Mouse (Mus musculus): ENCODE measurements around the gene Ralgps2.

The Ralgps2 gene

DNA sequence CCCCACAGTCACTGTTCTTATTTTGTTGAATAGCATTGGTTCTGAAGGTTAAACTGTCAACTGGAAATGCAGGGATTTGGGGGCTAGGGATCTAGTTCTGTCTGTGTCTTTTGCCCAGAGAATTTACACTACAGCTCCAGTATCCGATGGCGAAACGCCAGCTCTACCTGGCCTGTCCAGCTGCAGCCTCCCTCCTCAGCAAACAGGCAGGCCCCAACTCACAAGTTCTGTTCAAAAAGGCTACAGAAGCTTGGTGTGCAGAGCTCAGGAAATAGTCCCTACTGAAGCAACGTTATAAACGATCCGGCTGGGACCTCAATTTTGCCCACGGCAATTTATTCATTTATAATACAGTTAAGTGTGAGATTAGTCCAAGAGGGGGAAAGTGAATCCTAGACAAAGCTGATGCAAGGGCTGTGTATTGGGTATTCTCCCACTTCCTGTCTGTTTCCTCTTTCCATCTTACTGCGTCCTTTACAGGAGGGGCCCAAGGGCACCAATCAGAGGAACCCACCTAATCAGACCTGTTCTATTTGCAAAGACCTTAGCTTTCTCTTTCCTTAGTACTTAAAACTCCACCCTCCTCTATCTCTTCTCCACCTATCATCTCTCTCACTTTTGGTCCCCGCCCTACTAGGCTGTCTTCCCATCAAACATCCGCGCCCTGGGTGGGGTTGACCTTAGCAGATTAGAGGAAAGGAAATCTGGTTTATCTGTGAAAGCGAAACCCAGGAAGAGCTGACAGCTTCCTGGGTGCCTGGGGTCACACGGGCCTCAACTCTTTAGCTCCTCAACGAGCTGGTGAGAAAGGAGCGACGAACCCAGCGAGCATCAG is 16.7 kb upstream of the Ralgps2 start:
- DNase-seq (ENCODE audit: low spot score in 2 of 2) = no peak

- no peak for DNase-seq (ENCODE audit: low spot score in 2 of 2)
Measured at GRCm38 (mm10) chr1:156954216-156954615, 14.8 kb upstream of the Ralgps2 start.

DNA sequence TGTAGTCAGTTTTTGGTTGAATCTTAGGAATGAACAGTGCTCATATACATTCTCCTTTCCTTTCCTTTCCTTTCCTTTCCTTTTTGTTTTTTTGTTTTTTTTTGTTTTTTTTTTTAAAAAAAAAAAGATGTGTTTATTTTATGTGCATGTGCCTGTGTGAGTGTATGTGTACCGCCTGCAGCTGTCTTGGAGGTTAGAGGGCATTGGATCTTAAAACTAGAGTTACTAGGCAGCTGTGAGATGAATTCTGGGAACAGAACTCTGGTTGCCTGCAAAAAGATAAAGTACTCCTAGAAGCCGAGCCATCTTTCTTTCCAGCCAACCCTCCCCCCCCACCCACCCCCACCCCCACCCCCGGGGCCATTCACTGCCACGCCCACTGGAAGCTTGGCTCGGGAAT is 10.9 kb upstream of the Ralgps2 start:
- DNase-seq (ENCODE audit: low spot score in 2 of 2) = no peak

DNA sequence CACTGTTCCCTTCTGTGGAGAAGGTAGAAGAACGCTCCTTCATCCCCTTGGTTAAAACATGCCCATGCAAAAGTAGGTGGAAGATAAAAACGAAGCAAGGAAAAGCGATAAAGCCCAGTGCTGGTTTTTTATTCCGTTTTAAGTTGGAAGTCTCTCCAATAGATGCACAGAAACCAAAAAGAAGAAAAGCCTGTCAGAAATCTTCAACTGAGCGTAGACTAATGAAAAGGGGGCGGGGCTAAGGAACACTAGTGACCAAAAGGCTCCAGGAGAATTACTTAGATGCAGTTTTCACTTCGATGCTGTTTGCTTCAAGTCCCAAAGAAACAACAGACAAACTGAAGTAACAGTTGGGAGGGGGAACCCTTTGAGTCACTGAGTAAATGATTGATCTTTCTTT is 1.2 kb upstream of the Ralgps2 start:
- no peak for DNase-seq (ENCODE audit: low spot score in 2 of 2)

DNA sequence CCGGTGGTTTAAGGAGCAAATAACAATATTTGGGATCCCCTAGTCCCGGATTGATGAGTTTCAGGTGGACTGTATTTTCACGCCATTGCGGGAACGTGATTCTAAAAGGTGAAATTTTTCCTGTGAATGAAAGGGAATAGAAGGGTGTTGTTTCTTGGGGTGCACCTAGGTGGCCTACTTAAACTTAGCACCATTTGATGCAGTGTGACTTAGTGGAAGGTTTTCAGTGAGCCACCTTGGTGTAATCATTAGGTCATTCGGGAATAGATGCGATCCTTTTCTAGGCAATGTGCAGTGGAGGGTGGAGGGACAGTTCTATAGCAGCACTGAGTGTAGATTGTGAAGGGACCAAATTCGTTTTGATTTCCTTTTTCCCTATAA is 706 bp upstream of the Ralgps2 start:
- DNase-seq (ENCODE audit: low spot score in 2 of 2) = no peak

DNA sequence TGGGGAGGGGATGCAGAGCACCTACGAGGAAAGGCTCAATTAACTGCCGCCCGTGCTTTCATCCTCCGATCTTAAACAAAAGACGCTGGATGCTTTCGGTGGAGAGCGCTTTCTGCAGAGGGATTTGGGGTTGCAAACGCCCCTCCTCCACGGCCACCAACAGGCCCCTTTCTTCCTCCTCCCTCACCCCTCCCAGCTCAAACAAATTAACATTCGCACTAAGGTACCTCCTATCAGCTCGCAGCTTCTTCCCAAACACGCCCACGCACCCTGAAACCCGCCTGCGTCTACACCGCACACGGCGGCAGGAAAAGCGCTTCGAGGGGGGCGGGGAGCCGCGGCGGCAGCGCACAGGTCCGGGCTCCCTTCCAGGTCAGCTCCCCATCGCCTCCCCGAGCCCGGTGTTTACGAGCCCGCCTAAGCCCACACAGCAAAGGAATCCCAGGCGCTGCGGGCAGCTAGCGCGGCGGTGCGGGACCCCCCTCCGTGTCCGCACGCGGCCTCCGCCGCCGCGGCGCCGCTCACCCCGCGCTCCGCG is 652 bp downstream of the Ralgps2 start:
- peak; percentile 78 to 82 for DNase-seq (ENCODE audit: low spot score in 2 of 2)

DNA sequence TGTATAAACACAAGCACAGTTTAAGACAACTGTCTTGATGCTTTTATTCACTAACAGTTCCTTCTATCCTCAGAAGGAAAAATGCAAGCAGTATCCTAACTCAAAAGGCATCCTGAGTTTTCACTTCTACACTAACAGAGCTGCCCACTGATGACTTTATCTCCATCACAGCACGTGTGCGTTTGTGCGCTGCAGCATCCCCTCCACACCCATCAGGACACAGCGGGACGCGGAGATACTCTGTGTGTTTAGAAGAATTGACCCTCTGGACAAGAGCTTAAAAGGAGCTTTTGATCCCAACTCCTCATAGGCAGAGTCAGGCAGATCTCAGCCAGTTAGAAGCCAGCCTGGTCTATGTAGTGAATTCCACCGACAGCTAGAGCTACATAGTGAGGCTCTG is 2.0 kb downstream of the Ralgps2 start:
- no peak for DNase-seq (ENCODE audit: low spot score in 2 of 2)

DNA sequence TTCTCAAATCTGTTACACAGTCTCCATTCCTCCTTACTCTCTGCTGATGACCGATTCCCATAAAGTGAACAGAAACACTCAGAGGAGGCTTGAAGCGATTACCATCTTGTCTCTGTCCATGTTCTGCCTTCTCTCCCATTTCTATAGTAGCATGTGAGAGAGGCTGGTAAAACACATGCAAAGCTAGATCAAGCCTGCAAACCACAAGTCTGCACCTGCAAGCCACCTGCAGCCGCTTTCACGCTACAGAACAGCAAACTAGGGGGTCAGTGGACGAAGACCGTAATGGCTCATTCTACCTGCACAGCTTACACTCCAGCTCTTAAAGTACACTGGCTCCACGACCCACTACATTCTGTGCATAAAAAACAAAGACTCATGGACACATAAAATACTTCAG is 5.7 kb downstream of the Ralgps2 start:
- DNase-seq (ENCODE audit: low spot score in 2 of 2) = no peak

DNA sequence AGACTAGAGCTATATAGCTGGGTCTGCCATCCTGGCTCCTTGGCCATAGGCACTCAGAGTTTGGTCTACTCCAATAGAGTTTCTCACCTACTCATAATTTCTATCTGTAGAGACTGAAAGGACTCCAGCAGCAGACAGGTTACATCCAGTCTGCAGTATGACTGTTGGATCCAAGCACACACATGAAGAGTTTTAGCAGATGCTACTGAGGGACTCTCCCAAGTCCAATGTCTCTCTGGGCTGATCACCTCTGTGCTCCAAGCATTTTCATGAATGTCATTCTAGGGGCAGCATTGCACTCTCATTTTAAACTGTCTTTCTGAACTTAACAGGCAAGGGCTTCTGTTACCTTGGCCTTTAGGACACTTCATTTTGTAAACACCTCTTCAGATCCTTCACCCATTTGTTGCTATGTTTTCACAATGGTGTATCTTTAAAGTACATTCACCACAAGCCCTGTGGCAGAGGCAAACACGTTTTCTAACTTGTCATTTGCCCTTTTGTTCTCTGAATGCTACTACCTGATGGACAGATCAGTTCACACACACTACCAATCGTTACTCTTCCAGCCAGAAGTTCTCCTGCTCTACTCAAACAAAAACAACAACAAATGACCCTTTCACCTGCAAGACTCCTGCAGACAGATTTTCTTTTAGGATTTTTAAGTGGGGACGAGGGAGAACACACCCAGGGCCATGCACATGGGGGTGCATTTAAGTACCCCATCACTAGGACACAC is 7.2 kb downstream of the Ralgps2 start:
- no peak for DNase-seq (ENCODE audit: low spot score in 2 of 2)

DNA sequence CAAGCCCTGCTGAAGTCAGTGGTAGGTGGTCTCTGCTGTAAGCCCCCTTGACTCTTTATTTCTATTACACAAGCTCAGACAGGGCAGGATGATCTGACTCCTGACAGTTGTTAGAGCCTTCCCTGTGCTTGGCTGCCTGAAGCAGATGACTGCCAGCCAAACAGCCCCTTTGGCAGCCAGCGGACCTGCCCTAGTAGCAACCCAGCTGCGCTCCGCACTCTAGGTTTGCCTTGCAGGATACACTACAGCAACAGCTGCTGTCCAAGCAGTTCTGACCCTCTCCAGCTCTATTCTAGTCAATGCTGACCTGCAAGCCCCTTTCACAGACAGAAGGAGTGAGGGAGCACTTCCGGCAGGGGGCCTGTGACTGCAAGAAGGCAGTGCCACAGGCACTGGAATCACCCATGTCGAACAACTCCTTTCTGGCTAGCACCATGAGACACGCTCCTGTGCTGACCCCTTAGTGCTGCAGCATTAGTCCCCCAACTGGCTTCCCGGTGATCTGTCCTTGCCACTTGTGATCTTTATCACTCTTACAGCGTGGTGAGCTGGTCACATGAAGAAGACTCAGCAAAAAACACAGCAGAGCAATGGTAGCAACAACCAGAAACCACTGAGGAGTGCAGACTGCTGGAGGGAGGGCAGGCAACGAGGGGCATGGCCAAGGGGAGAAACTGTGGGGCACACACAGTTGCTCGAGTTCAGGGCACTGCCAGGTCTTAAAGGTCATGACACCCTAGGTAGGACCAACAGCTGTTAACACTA is 8.1 kb downstream of the Ralgps2 start:
- DNase-seq (ENCODE audit: low spot score in 2 of 2) = no peak

- DNase-seq (ENCODE audit: low spot score in 2 of 2) = no peak
Measured at GRCm38 (mm10) chr1:156930263-156930662, 9.2 kb downstream of the Ralgps2 start.

- DNase-seq (ENCODE audit: low spot score in 2 of 2) = no peak
Measured at GRCm38 (mm10) chr1:156928255-156928654, 11.2 kb downstream of the Ralgps2 start.

DNA sequence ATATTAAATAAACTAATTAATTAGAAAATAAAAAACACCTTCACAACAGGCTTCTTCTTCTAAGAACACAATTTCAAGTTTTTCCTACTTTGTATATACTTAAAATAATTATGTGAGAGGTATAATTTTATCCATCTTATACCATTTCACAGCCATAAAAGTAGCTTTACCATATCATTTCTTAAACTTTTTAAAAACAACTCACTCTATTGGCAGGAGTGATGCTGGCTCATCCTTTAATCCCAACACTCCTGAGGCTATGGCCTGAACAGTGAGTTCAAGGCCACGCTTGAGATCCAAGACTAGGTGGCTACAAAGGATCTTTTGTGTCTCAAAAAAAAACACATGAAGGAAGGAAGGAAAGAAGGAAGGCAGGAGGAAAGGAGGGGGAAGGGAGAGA is 15.9 kb downstream of the Ralgps2 start:
- DNase-seq (ENCODE audit: low spot score in 2 of 2) = no peak

DNA sequence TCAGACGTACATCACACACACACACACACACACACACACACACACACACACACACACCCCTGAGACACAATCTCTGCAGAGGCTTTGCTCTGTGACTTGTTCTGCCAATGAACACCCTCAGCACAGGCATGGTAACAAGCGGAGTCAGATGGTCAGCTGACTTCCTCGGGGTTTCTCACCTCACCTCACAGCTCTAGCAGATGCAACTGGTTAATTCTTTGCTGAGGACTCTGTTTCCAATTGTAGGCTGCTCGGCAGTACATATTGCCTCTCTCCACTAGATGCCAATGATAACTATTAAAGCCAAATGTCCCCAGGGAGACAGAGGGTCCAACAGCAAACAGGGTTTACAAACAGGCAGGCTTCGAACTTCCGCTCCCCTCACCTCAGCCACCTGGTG is 16.5 kb downstream of the Ralgps2 start:
- no peak for DNase-seq (ENCODE audit: low spot score in 2 of 2)

- DNase-seq (ENCODE audit: low spot score in 2 of 2) = peak in 1 of 2 experiments; percentile 18
Measured at GRCm38 (mm10) chr1:156921290-156921994, 18.0 kb downstream of the Ralgps2 start.

GRCm38 (mm10) chr1:156917460-156917859 is 22.0 kb downstream of the Ralgps2 start:
- peak in 1 of 2 experiments; percentile 47 for DNase-seq (ENCODE audit: low spot score in 2 of 2)

DNA sequence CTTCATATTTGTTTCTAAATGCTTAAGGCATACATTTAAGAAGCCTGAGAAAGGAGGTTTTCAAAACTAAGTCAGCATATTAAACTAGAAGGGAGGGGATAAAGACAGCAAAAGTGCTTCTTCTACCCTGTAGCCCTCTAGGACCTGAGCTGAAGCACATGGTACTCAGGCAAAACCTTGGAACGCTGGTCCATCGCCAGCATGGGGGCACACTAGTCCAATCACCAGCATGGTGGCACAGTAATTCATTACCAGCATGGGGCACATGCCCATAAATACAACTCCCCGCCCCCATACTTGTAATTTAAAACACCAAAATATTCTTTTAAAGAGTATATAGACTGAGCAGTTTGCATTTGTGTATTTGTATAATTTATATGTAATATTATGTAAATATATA is 23.1 kb downstream of the Ralgps2 start:
- DNase-seq (ENCODE audit: low spot score in 2 of 2) = no peak

GRCm38 (mm10) chr1:156914942-156915341 is 24.5 kb downstream of the Ralgps2 start:
- no peak for DNase-seq (ENCODE audit: low spot score in 2 of 2)

- DNase-seq (ENCODE audit: low spot score in 2 of 2) = no peak
Measured at GRCm38 (mm10) chr1:156913190-156913589, 26.2 kb downstream of the Ralgps2 start.

- DNase-seq (ENCODE audit: low spot score in 2 of 2) = no peak
Measured at GRCm38 (mm10) chr1:156910948-156911347, 28.5 kb downstream of the Ralgps2 start.

- no peak for DNase-seq (ENCODE audit: low spot score in 2 of 2)
Measured at GRCm38 (mm10) chr1:156909866-156910265, 29.6 kb downstream of the Ralgps2 start.

DNA sequence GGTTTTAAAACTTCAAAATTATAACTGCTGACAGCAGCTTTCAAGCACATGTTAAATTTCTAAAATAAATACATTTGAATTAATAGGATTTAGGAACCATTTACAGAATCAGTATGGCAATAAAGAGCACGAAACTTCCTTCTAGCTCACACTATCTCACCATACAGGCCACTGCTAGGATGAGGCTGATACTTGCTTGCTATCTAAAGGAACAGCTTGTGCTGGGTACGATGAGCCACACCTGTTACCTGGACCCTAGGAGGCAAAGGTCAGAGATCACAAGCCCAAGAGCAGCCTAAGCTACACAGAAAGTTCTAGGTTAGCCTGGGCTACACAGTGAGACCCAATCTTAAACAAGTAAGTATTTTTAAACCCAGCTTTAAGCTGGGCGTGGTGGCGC is 30.2 kb downstream of the Ralgps2 start:
- no peak for DNase-seq (ENCODE audit: low spot score in 2 of 2)
